Mouse (Mus musculus) ES-E14 (cell line): ENCODE measurements at regions not wholly inside any gene's neighbourhood (a gene's known extent, or its start where the extent isn't known, plus 50 kb on each side); places are given as distances from the start of the nearest gene placed in this dataset.

Experiments
- DNase-seq: peaks from one replicate; pipeline ENCODE4 v3.0.0-alpha.2; 2013; ENCODE audit warnings: low read depth, low spot score
- H3K27ac ChIP-seq: 2 replicates; pipeline ENCODE4 v1.5.1; 2012; ENCODE audit warnings: low read depth, mild to moderate bottlenecking, low read length, moderate library complexity, mixed read lengths; ENCODE audit not compliant: poor library complexity, insufficient read depth, severe bottlenecking
- H3K36me3 ChIP-seq: 2 replicates; pipeline ENCODE4 v1.6.1; 2012; ENCODE audit warnings: mild to moderate bottlenecking, low read length, moderate library complexity, mixed read lengths; ENCODE audit not compliant: control insufficient read depth, poor library complexity, insufficient read depth, severe bottlenecking
- H3K4me1 ChIP-seq, 2 experiments: fragments of 150-350 bp in 1 of 2; sonication (generic) in 1 of 2; 2 replicates each; pipeline ENCODE4 v1.6.1; 2012; ENCODE audit warnings: low read length in 2 of 2, mild to moderate bottlenecking in 1 of 2, mixed read lengths in 1 of 2; ENCODE audit not compliant: control insufficient read depth in 2 of 2, insufficient read depth in 2 of 2, poor library complexity in 1 of 2
- H3K4me3 ChIP-seq, 2 experiments: fragments of 150-350 bp in 1 of 2; sonication (generic) in 1 of 2; 2 replicates each; pipeline ENCODE4 v1.5.1; 2012; ENCODE audit warnings: low read length in 2 of 2, low read depth in 1 of 2, mild to moderate bottlenecking in 1 of 2, mixed read lengths in 1 of 2; ENCODE audit not compliant: insufficient read depth in 1 of 2, poor library complexity in 1 of 2, severe bottlenecking in 1 of 2
- H3K9ac ChIP-seq: 2 replicates; pipeline ENCODE4 v1.6.1; 2012; ENCODE audit warnings: low read depth, mild to moderate bottlenecking, low read length, mixed read lengths; ENCODE audit not compliant: poor library complexity, insufficient read depth, severe bottlenecking
- H3K9me3 ChIP-seq: fragments of 150-350 bp; sonication (generic); 2 replicates; pipeline ENCODE4 v1.6.1; 2012; ENCODE audit warnings: low read depth, mild to moderate bottlenecking, low read length; ENCODE audit not compliant: control insufficient read depth, insufficient read depth
- CHD2 ChIP-seq: IDR thresholded peaks from 2 replicates; pipeline ENCODE4 v1.6.1; 2014; ENCODE audit warnings: mild to moderate bottlenecking, low read depth, low read length, inconsistent platforms
- HCFC1 ChIP-seq: IDR thresholded peaks from 2 replicates; pipeline ENCODE4 v1.6.1; 2012; ENCODE audit warnings: low read length, inconsistent platforms, borderline replicate concordance; ENCODE audit not compliant: insufficient read depth
- MAFK ChIP-seq: IDR thresholded peaks from 2 replicates; pipeline ENCODE4 v1.6.1; 2014; ENCODE audit warnings: mild to moderate bottlenecking, low read depth, low read length, inconsistent platforms; ENCODE audit not compliant: insufficient read depth
- ZC3H11A ChIP-seq: IDR thresholded peaks from 2 replicates; pipeline ENCODE4 v1.6.1; 2012; ENCODE audit warnings: low read depth, mild to moderate bottlenecking, inconsistent platforms, low read length, borderline replicate concordance
- ZNF384 ChIP-seq: IDR thresholded peaks from 2 replicates; pipeline ENCODE4 v1.6.1; 2012; ENCODE audit warnings: low read depth, low read length, inconsistent platforms
- in situ Hi-C, 2 experiments: fragments of 600-800 bp; cut with MboI; formaldehyde crosslinking; loops; one replicate each; pipeline ENCODE4 v1.15.1; 2025; ENCODE audit warnings: low sequenced_read_pairs in 2 of 2, inconsistent platforms in 1 of 2; ENCODE audit not compliant: unreplicated experiment in 2 of 2

DNA sequence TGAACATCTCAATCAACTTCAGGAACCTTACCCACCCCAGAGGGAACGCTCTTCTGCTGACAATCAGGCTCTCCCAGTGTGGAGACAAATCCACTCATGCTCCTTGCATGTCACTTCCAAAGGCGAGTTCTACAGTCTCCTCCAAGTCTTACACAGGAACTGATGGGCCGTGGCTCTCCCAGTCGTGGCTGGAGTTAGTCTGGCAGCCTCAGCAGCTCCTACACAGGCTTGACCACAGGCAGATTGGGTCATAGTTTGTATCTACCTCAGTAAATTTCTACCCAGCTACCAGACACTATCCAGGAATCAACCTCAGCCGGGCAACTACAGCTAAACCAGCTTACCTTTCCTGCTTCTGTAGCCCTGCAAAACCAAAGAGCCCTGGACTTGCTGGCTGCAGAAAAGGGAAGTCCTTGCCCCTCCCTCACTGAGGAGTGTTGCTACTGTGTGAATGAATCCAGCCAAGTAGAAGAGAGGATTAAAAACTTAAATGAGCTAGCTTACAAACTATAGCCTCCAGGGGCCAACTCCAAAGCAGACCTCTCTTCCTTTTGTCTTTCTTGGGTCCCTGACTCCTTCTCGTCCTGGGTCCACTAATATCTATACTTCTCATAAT lies 978.5 kb downstream of the 4930447A16Rik start:
- H3K9me3 ChIP-seq: no peaks in the 10 kb centered on the region
- H3K4me1 ChIP-seq: peaks cover 3 to 30% of the 10 kb centered on the region in 2 experiments; a peak in 3 of 4 replicates
- no peak for DNase-seq
- no peak overlapping the region for H3K27ac ChIP-seq
- no peaks in the 10 kb centered on the region for H3K36me3 ChIP-seq
- H3K9ac ChIP-seq: no peak overlapping the region
- no peak overlapping the region for H3K4me3 ChIP-seq
- in situ Hi-C loops: no loop called here
- TF ChIP-seq MAFK (no peak), HCFC1 (no peak), ZNF384 (no peak), ZC3H11A (no peak), CHD2 (no peak)

DNA sequence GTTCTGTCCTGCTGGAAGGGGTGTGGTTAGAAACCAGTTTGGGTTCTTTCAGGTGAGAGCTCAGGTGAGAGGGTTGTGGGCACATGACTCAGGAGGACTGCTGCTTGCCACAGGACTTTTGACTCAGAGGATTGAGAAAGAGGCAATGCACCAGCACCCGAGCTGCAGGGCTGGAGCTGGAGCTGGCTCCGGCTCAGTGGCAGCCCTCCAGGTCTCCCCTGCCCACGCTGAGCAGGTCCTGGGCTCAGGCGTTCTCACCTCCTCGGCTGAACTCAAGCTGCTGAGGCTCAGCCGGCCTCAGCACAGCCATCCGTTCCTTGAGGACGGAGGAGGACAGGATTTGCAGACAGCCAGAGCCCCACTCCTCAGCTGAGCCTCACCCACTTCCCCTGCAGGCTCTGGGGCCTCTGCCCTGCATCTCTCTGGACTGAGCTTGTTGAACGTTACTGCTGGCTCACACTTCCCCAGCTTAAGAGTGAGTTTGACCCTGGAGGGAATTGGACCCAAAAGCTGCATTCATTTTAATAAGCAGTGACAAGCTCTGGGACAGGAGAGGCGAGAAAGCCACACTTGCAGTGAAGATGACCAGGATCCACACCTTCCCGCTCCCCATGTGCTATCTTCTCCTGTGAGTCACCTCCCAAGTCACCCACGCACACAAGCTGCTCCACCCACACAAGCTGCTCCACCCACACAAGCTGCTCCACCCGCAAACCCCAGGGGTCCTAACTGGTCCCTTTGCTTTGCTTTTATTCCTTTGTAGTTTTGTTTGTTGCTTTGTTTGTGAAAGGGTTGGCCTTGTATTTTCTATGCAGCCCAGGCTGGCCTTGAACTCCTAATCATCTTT lies 981.0 kb downstream of the 4930447A16Rik start:
- no peaks in the 10 kb centered on the region for H3K36me3 ChIP-seq
- peak overlapping the region; percentile 39 for H3K27ac ChIP-seq
- DNase-seq: peak; percentile 85
- in situ Hi-C loops: no loop called here
- no peak for TF ChIP-seq MAFK
- TF ChIP-seq ZC3H11A: no peak
- TF ChIP-seq HCFC1: no peak
- TF ChIP-seq CHD2: no peak
- H3K4me1 ChIP-seq: peaks cover 3 to 30% of the 10 kb centered on the region in 2 experiments; a peak in 3 of 4 replicates
- peak overlapping the region; percentile 15 to 30; a peak in 1 of 4 replicates for H3K4me3 ChIP-seq
- peak overlapping the region; percentile 63; the same call in 1 of the 2 replicates for H3K9ac ChIP-seq
- no peaks in the 10 kb centered on the region for H3K9me3 ChIP-seq

DNA sequence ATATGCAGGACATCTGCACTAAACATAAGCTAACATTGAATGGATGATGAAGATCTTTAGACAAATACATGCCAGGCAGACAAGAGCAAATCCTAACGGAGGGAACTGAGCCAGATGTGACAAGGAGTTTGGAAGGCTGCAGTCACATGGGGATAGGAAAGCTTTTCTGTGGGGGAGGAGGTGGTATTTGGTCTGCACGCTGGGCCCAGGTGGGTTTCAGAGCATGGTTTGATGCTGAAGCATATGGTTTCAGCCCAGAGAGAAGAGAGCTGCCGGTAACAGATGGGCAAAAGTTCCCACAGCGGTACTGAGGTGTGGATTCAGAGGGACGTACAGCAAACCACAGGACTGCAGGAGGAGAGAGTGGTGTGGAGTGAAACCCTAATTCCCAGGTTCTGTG lies 982.1 kb downstream of the 4930447A16Rik start:
- no peak for TF ChIP-seq CHD2
- no peak for TF ChIP-seq ZNF384
- TF ChIP-seq ZC3H11A: no peak
- TF ChIP-seq MAFK: no peak
- Histone ChIP-seq H3K36me3 (no peaks in the 10 kb centered on the region), H3K4me3 (no peak overlapping the region), H3K9me3 (no peaks in the 10 kb centered on the region), H3K9ac (no peak overlapping the region), H3K27ac (no peak overlapping the region), H3K4me1 (peaks cover 3 to 30% of the 10 kb centered on the region in 2 experiments; a peak in 3 of 4 replicates)
- DNase-seq: no peak
- in situ Hi-C loops: no loop called here

DNA sequence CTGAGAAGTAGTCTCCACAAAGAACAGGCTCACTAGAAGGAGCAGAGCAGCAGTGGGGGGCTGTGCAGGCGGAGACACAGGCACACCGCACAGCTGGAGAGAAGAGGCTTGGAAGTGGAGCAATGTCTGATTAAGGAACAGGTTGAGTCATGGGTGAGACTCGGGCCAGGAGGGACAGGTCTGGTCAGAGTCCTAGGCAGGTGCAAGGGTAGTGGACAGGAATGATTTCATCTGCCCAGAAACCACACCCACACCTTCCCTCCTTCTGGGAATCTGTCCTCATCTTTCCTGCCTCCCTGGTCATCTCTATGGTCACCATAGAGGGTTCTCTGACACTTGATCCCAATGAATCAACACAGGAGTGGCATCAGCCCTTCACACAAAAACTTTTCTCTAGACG lies 983.8 kb downstream of the 4930447A16Rik start:
- DNase-seq: no peak
- Histone ChIP-seq H3K9me3 (no peaks in the 10 kb centered on the region), H3K36me3 (no peaks in the 10 kb centered on the region), H3K27ac (no peak overlapping the region), H3K4me1 (peaks cover 3 to 23% of the 10 kb centered on the region in 2 experiments; a peak in 3 of 4 replicates), H3K9ac (no peak overlapping the region), H3K4me3 (no peak overlapping the region)
- no peak for TF ChIP-seq CHD2
- no peak for TF ChIP-seq ZNF384
- TF ChIP-seq MAFK: no peak
- TF ChIP-seq ZC3H11A: no peak
- TF ChIP-seq HCFC1: no peak
- in situ Hi-C loops: no loop called here
